Mouse (Mus musculus) liver, adult 2 months (tissue): ENCODE measurements around the gene Gid8.

ENCODE experiments used
- CTCF ChIP-seq: fragments of 200-500 bp; IDR thresholded peaks from 2 replicates; pipeline ENCODE4 v1.5.1; 2011; ENCODE audit warnings: low read depth, low read length, control low read depth
- POLR2A ChIP-seq: fragments of 200-500 bp; IDR thresholded peaks from 2 replicates; pipeline ENCODE4 v1.6.1; 2011; ENCODE audit warnings: low read length, control low read depth; ENCODE audit not compliant: insufficient read depth; ENCODE audit errors: extremely low read depth

DNA sequence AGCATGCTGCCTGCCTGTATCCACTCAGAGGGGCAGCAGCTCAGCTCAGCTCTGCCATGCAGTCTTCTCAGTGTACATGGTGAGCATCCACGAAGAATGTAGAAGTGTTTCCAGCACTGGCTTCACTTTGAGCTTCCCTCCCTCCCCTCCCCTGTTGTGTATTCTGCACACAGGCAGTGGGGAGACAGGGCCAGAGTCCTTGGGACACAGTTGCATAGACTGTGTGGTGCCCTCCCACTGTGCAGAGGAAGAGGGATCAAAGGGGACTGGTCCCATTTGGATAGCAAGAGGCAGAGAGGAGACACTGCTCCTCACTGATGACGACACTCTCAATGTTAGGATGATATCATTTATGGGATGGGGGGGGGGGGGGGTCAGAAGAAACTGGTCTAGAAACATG is 28.7 kb upstream of the Gid8 start:
- TF ChIP-seq CTCF (no peak), POLR2A (no peak)
